8 mouse cellular contexts compared by ENCODE assay signal in the genomic region with DNA sequence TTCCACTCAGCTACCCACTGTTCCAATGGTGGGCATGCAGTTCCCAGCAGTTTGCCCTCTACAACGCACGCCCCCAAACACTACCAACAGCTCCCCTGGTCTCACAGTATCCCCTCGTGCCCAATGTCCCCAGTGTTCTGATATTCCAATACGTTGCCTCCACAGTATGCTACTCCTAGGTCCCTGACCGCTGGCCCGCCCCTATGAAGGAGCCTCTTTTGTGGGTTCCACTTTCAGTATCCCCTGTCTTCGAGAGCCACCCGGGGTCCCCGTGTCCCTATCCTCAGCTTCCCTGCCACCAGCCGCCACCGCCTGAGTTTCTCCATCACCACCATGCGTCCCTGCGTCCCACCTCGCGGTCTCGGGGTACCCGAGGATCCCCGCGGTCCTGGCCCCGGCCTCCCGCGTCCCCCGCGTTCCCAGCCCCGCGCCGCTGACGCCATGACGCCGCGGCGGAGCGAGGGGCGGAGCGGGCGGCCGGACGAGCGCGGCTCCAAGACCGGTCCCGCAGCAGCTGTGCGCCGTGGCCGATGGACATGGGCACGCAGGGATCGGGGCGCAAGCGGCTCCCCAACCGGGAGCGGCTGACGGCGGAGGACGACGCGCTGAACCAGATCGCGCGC. TPM values are rescaled to one million over a fixed set of nuclear protein-coding genes. Genes with fewer than 3 reads are reported as not detected.
DNase-seq lines count a peak whose midpoint lies in the region; ATAC-seq and TF ChIP-seq lines count a peak whose summit lies in the region.

A gene (plus strand): TSS at position 470 of the 623 bp plus-strand sequence.

- no peak for TF ChIP-seq CTCF in kidney, adult 2 months (conservative IDR thresholded peaks at IDR 0.05; ENCODE audit: insufficient read depth, insufficient read length, low read depth, low read length)

- H3K4me2 ChIP-seq in forebrain, embryonic 13.5 days, result peak within 1 kb of the TSS; percentile 99
- H3K4me2 ChIP-seq in heart, embryonic 16.5 days (ENCODE audit: low read depth, low read length), result peak within 1 kb of the TSS; percentile 71

- peak; percentile 83 for ATAC-seq in forebrain, embryonic 13.5 days
- peak; percentile 71 for ATAC-seq in heart, embryonic 16.5 days (replicated peaks; ENCODE audit: extremely low read depth, insufficient read depth, low FRiP score)

- TF ChIP-seq POLR2A in kidney, adult 2 months (IDR thresholded peaks at IDR 0.05; ENCODE audit: low read depth, low read length), result no peak

- H3K27ac ChIP-seq in kidney, adult 2 months (ENCODE audit: insufficient read depth, low read depth, low read length), result no peak within 1 kb of the TSS
- peak within 1 kb of the TSS; percentile 75 for H3K27ac ChIP-seq in brown adipose tissue, adult 24 weeks (replicated peaks; ENCODE audit: low read depth, low read length)
- no peak within 1 kb of the TSS for H3K27ac ChIP-seq in forebrain, embryonic 13.5 days
- H3K27ac ChIP-seq in heart, embryonic 16.5 days (ENCODE audit: low read length), result peak within 1 kb of the TSS; percentile 95

- no peaks in the 10 kb centered on the region for H3K27me3 ChIP-seq in kidney, adult 2 months (replicated peaks; ENCODE audit: control insufficient read depth, insufficient read depth, low read length)
- H3K27me3 ChIP-seq in forebrain, embryonic 13.5 days, result peaks cover 10% of the 10 kb centered on the region; the same call in 1 of the 2 replicates
- no peaks in the 10 kb centered on the region for H3K27me3 ChIP-seq in heart, embryonic 16.5 days (ENCODE audit: control insufficient read depth, insufficient read depth, low read length)

- H3K36me3 ChIP-seq in kidney, adult 2 months (ENCODE audit: control insufficient read depth, insufficient read depth, low read length), result no peaks in the 10 kb centered on the region
- no peaks in the 10 kb centered on the region for H3K36me3 ChIP-seq in forebrain, embryonic 13.5 days (ENCODE audit: poor library complexity, severe bottlenecking)
- no peaks in the 10 kb centered on the region for H3K36me3 ChIP-seq in heart, embryonic 16.5 days (ENCODE audit: control insufficient read depth, insufficient read depth)

- 2% methylated on average over 59 of the region's 59 CpGs for WGBS in kidney, adult 2 months
- 3% methylated on average over 42 of the region's 59 CpGs for WGBS in forebrain, embryonic 13.5 days
- 2% methylated on average over 59 of the region's 59 CpGs for WGBS in heart, embryonic 16.5 days

- H3K4me3 ChIP-seq in kidney, adult 2 months (ENCODE audit: insufficient read depth, low read depth, low read length), result peak within 1 kb of the TSS; percentile 69
- H3K4me3 ChIP-seq in brown adipose tissue, adult 24 weeks (ENCODE audit: insufficient read depth, low read depth, low read length), result peak within 1 kb of the TSS; percentile 91
- H3K4me3 ChIP-seq in forebrain, embryonic 13.5 days, result peak within 1 kb of the TSS; percentile 72
- peak within 1 kb of the TSS; percentile 95 for H3K4me3 ChIP-seq in heart, embryonic 16.5 days (ENCODE audit: low read length)

- H3K9me3 ChIP-seq in forebrain, embryonic 13.5 days (replicated peaks), result 0 out of 2 replicates have a peak, but pooled peaks cover 3% of the 10 kb centered on the region
- peaks cover 4% of the 10 kb centered on the region; the same call in 1 of the 2 replicates for H3K9me3 ChIP-seq in heart, embryonic 16.5 days (replicated peaks; ENCODE audit: control insufficient read depth, low read length)

- peak; percentile 51 for DNase-seq in kidney, adult 2 months
- no peak for DNase-seq in kidney, adult 11 months
- DNase-seq in layer of hippocampus, postnatal 10 days (ENCODE audit: low spot score in 2 of 2), result peak; percentile 68 to 78
- DNase-seq in lung, postnatal 10 days, result peak; percentile 67
- peak; percentile 81 for DNase-seq in retina, postnatal 1 day

- H3K4me1 ChIP-seq in kidney, adult 2 months (ENCODE audit: control insufficient read depth, insufficient read depth, low read length), result no peaks in the 10 kb centered on the region
- H3K4me1 ChIP-seq in brown adipose tissue, adult 24 weeks (ENCODE audit: control insufficient read depth, insufficient read depth, insufficient read length, low read length), result peaks cover 28% of the 10 kb centered on the region
- H3K4me1 ChIP-seq in forebrain, embryonic 13.5 days, result peaks cover 15% of the 10 kb centered on the region
- peaks cover 33% of the 10 kb centered on the region for H3K4me1 ChIP-seq in heart, embryonic 16.5 days (ENCODE audit: control insufficient read depth, insufficient read depth, low read length)

- H3K9ac ChIP-seq in forebrain, embryonic 13.5 days, result peak within 1 kb of the TSS; percentile 84
- peak within 1 kb of the TSS; percentile 100 for H3K9ac ChIP-seq in heart, embryonic 16.5 days (ENCODE audit: low read length)

RNA-seq across cellular contexts. Expression of the gene that starts here (rescaled TPM):
- polyA plus RNA-seq in kidney, adult 2 months (2012; rRNA removed), result 9.4 and 11.4 TPM in 2 replicates
- polyA plus RNA-seq in brown adipose tissue, adult 24 weeks (2012; ENCODE audit: insufficient read depth, insufficient read length, missing spikeins), result 11.7 and 13.8 TPM in 2 replicates
- 21.6 and 22.1 TPM in 2 replicates for polyA plus RNA-seq in forebrain, embryonic 13.5 days (2015; fragmentation: Nextera tagmentation; extraction: Ambion mirVana)
- polyA plus RNA-seq in heart, embryonic 16.5 days (2015; fragmentation: Nextera tagmentation; extraction: Ambion mirVana), result 156 TPM in 2 replicates
- 10 to 100 TPM; 73.9 to 88.3 TPM for total RNA-seq in layer of hippocampus, postnatal 10 days (2021)

Comparison
In these comparisons a context has a peak if more than half of its experiments do, and no peak if none do; other contexts are left out.
1. H3K27ac ChIP-seq: peak in brown adipose tissue, adult 24 weeks (single experiment) and heart, embryonic 16.5 days (single experiment); none in kidney, adult 2 months (single experiment) and forebrain, embryonic 13.5 days (single experiment).
2. Peak in every context shown above with its lines, with median percentiles within 50 percentile points of each other: H3K4me3 ChIP-seq.